Mouse (Mus musculus): Measurements from ENCODE around the gene Adamtsl3.
A peak's percentile ranks its signal among the peaks of the same experiment; 100 is the strongest.
"Not testable (repeated sequence)": the region's sequence is repeated elsewhere in the genome, so short reads cannot be mapped to it uniquely, and the experiment has no call there.

The Adamtsl3 gene

GRCm38 (mm10) chr7:82364567-82364966, 29.1 kb downstream of the Adamtsl3 start:
- peak; percentile 11 for DNase-seq

- DNase-seq, result no peak
These were observed 30.6 kb downstream of the Adamtsl3 start for GRCm38 (mm10) chr7:82366056-82366455.

GRCm38 (mm10) chr7:82366471-82366870, 31.0 kb downstream of the Adamtsl3 start:
- no peak for DNase-seq

DNA sequence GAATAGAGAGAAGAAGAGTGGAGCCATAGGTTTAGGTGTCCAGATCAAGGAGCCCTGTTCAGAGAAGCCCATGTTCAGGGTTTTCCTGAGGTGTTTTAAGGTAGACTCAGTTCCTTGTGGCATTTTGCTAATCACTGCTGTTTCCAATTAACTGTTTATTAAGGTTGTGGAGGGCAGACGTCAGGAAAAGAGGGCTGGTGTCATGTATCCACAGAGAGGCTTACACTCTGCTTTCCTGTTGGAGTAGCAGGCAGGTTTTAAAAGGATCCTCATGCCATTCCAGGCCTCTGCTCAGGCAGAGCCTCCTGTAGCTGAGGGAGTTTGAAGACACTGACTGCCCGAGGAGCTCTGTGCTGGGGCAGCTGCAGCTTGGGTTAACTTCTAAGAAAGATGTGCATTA, 32.6 kb downstream of the Adamtsl3 start:
- no peak for DNase-seq

- no peak for DNase-seq
These were observed 34.6 kb downstream of the Adamtsl3 start for GRCm38 (mm10) chr7:82370132-82370531.

GRCm38 (mm10) chr7:82371411-82371810, 35.9 kb downstream of the Adamtsl3 start:
- DNase-seq, result peak; percentile 30

GRCm38 (mm10) chr7:82378311-82378710, 42.8 kb downstream of the Adamtsl3 start:
- no peak for DNase-seq

GRCm38 (mm10) chr7:82379765-82380164, 44.3 kb downstream of the Adamtsl3 start:
- no peak for DNase-seq

- no peak for DNase-seq
These were observed 47.5 kb downstream of the Adamtsl3 start for GRCm38 (mm10) chr7:82382843-82383535.

DNA sequence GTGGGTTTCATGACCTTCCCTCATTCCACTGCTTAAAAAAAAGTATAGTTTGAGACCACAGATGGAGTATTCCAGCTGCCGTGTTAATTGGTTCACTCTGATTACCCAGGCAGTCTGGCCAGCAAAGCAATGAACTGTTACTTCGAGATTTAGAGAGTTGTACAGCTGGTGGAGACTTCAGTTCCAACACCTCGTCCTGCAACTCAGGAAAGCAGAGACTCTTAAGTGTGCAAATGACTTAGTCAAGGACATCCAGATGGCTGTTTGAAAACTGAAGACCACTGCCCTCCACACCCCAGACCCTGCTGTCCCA, 48.0 kb downstream of the Adamtsl3 start:
- no peak for DNase-seq

DNA sequence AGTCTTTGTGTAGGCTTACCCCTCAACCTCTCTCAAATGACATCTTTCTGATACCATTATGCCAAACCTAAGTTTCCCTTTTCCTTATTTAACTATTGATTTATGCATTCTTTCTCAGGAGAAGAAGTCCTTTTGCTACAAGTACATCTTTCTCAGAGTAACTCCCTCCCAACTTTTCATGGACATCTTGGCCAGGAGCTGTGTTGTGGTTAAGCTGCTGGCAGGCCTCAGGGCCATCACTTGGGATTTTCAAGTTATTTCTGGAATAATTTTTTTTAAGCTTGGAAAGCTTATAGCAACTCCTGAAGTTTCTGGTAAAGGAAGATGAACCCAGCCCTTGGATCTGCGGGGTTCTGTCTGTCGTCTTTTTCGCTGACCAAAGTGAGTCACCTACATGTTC, 51.6 kb downstream of the Adamtsl3 start:
- no peak for DNase-seq

- DNase-seq, result no peak
These were observed 59.1 kb downstream of the Adamtsl3 start for GRCm38 (mm10) chr7:82394435-82395186.

- no peak for DNase-seq
These were observed 59.7 kb downstream of the Adamtsl3 start for GRCm38 (mm10) chr7:82395239-82395638.

DNA sequence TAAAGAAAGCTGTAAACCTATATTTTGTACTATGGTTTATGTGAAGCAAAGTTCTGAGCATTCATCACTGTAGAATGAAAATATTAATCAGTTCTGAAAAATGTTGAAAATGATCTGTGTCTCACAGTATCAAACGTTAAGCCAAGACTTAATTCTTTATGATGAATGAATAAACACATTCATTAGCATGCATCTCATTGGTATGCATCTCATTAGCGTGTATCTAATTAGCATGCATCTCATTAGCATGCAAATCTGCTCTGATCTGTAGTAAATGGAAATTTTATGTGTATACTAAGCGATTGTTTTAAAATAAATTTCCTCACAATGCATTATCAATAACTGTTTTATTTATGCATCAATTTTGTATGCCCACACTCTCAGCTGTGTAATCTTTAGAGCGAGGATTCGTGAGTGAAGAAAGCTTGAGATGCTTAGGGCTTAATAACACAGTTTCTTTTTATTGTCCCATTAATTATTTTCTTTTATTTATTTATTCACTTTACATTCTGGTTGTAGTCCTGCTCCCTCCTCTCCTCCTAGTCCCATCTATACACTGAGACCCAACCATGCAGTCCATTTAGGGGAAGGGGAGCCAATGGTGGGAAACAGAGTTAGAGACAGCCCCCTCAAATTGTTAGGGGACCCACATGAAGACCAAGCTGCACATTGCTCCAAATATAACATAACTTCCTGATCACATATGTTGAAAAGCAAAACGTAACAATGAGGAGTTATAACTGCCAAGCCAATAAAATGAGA, 60.4 kb downstream of the Adamtsl3 start:
- DNase-seq, result no peak

GRCm38 (mm10) chr7:82396869-82397268, 61.4 kb downstream of the Adamtsl3 start:
- no peak for DNase-seq

DNA sequence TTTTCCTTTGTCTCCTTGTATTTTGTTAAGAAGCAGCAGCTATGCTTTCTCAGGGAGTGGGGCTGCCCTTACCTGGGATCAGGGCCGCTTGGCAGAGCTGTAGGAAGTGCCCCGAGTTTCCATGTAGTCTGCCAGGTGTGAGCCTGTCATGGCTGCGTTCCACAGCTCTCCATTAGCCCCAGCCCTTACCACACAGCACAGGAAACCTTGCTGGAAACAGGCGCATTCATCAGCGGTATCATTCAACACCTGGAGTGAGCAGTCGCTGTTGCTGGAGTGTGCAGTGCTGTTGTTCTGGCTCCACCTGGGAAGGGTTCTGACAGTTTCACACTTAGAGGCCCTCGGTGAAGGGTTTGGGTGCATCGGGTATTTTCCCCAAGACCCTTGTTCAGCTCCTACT, 62.1 kb downstream of the Adamtsl3 start:
- DNase-seq, result no peak

GRCm38 (mm10) chr7:82405466-82406045, 70.1 kb downstream of the Adamtsl3 start:
- DNase-seq, result no peak

DNA sequence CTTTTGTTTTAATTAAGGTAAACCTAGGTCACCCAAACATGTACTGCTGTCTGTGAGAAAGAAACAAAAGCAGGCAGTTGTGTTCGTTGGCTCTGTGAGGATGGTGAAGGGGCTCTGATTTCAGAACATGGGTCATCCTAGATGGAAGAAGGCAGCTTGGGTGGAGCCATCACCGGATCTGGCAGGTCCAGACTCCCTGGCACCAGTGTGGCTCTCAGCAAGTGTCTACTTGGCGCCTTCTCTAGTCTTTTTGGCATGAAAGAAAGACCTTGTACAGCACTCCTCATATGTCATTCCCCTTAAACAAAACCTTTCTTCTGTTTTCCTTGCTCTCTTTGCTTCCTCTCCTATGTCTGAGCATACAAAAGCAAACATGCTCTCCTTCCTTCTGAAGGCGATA, 75.5 kb downstream of the Adamtsl3 start:
- DNase-seq, result no peak

GRCm38 (mm10) chr7:82416653-82417052, 81.2 kb downstream of the Adamtsl3 start:
- DNase-seq, result no peak

GRCm38 (mm10) chr7:82417053-82417452, 81.6 kb downstream of the Adamtsl3 start:
- DNase-seq, result no peak

DNA sequence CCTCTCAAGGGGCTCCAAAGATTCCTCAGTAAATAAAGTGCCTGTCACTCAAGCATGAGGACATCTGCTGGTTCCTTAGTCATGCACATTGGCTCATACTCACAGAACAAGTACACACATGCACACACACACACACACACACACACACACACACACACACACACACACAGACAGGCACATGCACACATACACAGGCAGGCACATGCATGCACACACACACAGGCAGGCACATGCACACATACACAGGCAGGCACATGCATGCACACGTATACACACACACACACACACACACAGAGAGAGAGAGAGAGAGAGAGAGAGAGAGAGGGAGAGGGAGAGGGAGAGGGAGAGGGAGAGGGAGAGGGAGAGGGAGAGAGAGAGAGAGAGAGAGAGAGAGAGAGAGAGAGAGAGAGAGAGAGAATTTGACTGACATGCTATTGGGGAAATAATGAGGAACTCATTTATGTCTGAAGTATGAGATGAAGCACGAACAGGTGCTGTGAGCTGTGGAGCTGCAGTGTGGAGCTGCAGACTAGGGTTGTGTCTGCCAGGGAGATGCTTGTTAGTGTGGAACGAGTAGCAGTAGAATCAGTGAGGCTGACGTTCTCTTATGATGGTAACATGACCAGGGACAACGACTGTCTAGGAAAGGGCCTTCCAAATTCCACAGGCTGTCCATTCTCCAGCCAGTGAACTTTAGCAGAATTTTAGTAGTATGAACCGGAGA, 85.0 kb downstream of the Adamtsl3 start:
- not testable (repeated sequence) for DNase-seq

GRCm38 (mm10) chr7:82422561-82422960, 87.1 kb downstream of the Adamtsl3 start:
- DNase-seq, result no peak

GRCm38 (mm10) chr7:82423602-82424001, 88.1 kb downstream of the Adamtsl3 start:
- DNase-seq, result no peak
